Mouse (Mus musculus) cerebellum, postnatal 10 days (tissue): ENCODE measurements at regions not wholly inside any gene's neighbourhood (a gene's known extent, or its start where the extent isn't known, plus 50 kb on each side); places are given as distances from the start of the nearest gene placed in this dataset.

Source experiments
- DNase-seq, 2 experiments: peaks; one replicate each; pipeline ENCODE4 v3.0.0; 2021; ENCODE audit warnings: mixed read lengths in 2 of 2

- no peak for DNase-seq
Measured at GRCm38 (mm10) chr14:111971857-111972256, 297.0 kb downstream of the Slitrk5 start.

- peak; percentile 65 to 73 for DNase-seq
Measured at GRCm38 (mm10) chr14:111995809-111996458, 321.0 kb downstream of the Slitrk5 start.

- no peak for DNase-seq
Measured at GRCm38 (mm10) chr14:112002146-112002545, 327.2 kb downstream of the Slitrk5 start.

GRCm38 (mm10) chr14:112002881-112003280 lies 328.0 kb downstream of the Slitrk5 start:
- DNase-seq = no peak

- DNase-seq = peak; percentile 53 to 69
Measured at GRCm38 (mm10) chr14:112008651-112009050, 333.8 kb downstream of the Slitrk5 start.

GRCm38 (mm10) chr14:112029331-112029730 lies 354.4 kb downstream of the Slitrk5 start:
- DNase-seq = no peak

GRCm38 (mm10) chr14:112075071-112075470 lies 400.2 kb downstream of the Slitrk5 start:
- no peak for DNase-seq
